Mouse (Mus musculus): ENCODE data around the gene Tedc2. TPM values are rescaled to one million over a fixed set of nuclear protein-coding genes. Genes with fewer than 3 reads are reported as not detected.

Gene Tedc2
- total RNA-seq, 1 experiment from 2014 or later, result 5.6 TPM

Other genes with a start within 250 kb of the Tedc2 start
- not detected in 2 replicates for gene Prss30, start 240.3 kb downstream of the Tedc2 start, total RNA-seq (2017)
- 3.2 and 3.7 TPM in 2 replicates for gene Prss22, start 222.8 kb downstream of the Tedc2 start, total RNA-seq (2017)
- 3.7 and 4.9 TPM in 2 replicates for gene Prss27, start 182.7 kb downstream of the Tedc2 start, total RNA-seq (2017)
- 16.0 and 18.2 TPM in 2 replicates for gene Kctd5, start 147.4 kb downstream of the Tedc2 start, total RNA-seq (2017)
- 57.5 and 63.3 TPM in 2 replicates for gene Pdpk1, start 69.9 kb downstream of the Tedc2 start, total RNA-seq (2017)
- gene Amdhd2, start 57.1 kb downstream of the Tedc2 start, total RNA-seq (2017), result 45.5 and 49.4 TPM in 2 replicates
- gene Atp6v0c, start 51.1 kb downstream of the Tedc2 start, total RNA-seq (2017), result 98.2 and 104 TPM in 2 replicates
- gene Tbc1d24, start 15.3 kb downstream of the Tedc2 start, total RNA-seq (2017), result 0.35 and 0.37 TPM in 2 replicates
- gene Ntn3, start 11.3 kb downstream of the Tedc2 start, total RNA-seq (2017), result not detected in 2 replicates
- gene Ccnf, start 30.6 kb upstream of the Tedc2 start, total RNA-seq (2017), result 2.5 and 3.0 TPM in 2 replicates
- 0.23 TPM in 1 of 2 replicates, not detected in the other for gene Abca17, start 130.2 kb upstream of the Tedc2 start, total RNA-seq (2017)
- 29.5 and 31.3 TPM in 2 replicates for gene Abca3, start 131.1 kb upstream of the Tedc2 start, total RNA-seq (2017)
- 98.5 and 117 TPM in 2 replicates for gene Rnps1, start 193.7 kb upstream of the Tedc2 start, total RNA-seq (2017)
- gene Eci1, start 205.8 kb upstream of the Tedc2 start, total RNA-seq (2017), result 17.2 and 23.1 TPM in 2 replicates
- gene Dnase1l2, start 222.3 kb upstream of the Tedc2 start, total RNA-seq (2017), result 5.6 and 9.1 TPM in 2 replicates
- gene E4f1, start 249.5 kb upstream of the Tedc2 start, total RNA-seq (2017), result 61.6 and 65.3 TPM in 2 replicates
- 8.7 and 8.8 TPM in 2 replicates for gene Pgp, start 249.5 kb upstream of the Tedc2 start, total RNA-seq (2017)